ENCODE assay signal across 8 mouse cellular contexts in genomic region chr10:99108431-99108982, GRCm38 (mm10). TPM values are rescaled to one million over a fixed set of nuclear protein-coding genes. Genes with fewer than 3 reads are reported as not detected.
DNase-seq lines count a peak whose midpoint lies in the region; ATAC-seq and TF ChIP-seq lines count a peak whose summit lies in the region.

No protein-coding gene starts in this region.

- peaks cover 9% of the 10 kb centered on the region; the same call in 1 of the 2 replicates for H3K4me1 ChIP-seq in liver, adult 2 months (ENCODE audit: control insufficient read depth, insufficient read depth, low read length)
- H3K4me1 ChIP-seq in brown adipose tissue, adult 24 weeks (ENCODE audit: control insufficient read depth, insufficient read depth, insufficient read length, low read length), result no peaks in the 10 kb centered on the region
- H3K4me1 ChIP-seq in hindbrain, embryonic 16.5 days (ENCODE audit: control insufficient read depth, insufficient read depth, low read depth, low read length), result peaks cover 19% of the 10 kb centered on the region

- H3K79me2 ChIP-seq in liver, adult 2 months (ENCODE audit: control insufficient read depth, insufficient read depth, low read length), result peaks cover 15% of the 10 kb centered on the region; the same call in 1 of the 2 replicates

- H3K27ac ChIP-seq in liver, adult 2 months (replicated peaks; ENCODE audit: insufficient read depth, low read depth, low read length), result peak overlapping the region; percentile 67
- peak overlapping the region; percentile 64 for H3K27ac ChIP-seq in brown adipose tissue, adult 24 weeks (replicated peaks; ENCODE audit: low read depth, low read length)
- no peak overlapping the region for H3K27ac ChIP-seq in hindbrain, embryonic 16.5 days (ENCODE audit: low read depth, low read length)

- H3K9ac ChIP-seq in liver, adult 2 months (ENCODE audit: low read depth, low read length), result peak overlapping the region; percentile 85
- peak overlapping the region; percentile 73 for H3K9ac ChIP-seq in hindbrain, embryonic 16.5 days (ENCODE audit: low read depth, low read length)

- TF ChIP-seq POLR2A in liver, adult 2 months (IDR thresholded peaks at IDR 0.05; ENCODE audit: extremely low read depth, insufficient read depth, low read length), result no peak

- peak overlapping the region; percentile 93 for H3K4me2 ChIP-seq in hindbrain, embryonic 16.5 days (ENCODE audit: low read length)

- no peaks in the 10 kb centered on the region for H3K9me3 ChIP-seq in hindbrain, embryonic 16.5 days (ENCODE audit: control insufficient read depth, low read length)

- no peak for TF ChIP-seq CTCF in liver, adult 2 months (IDR thresholded peaks at IDR 0.05; ENCODE audit: low read depth, low read length)

- no peak for DNase-seq in liver, adult 2 months (ENCODE audit: extremely low read depth, low read depth, low spot score)
- DNase-seq in liver, result no peak
- DNase-seq in naive thymus-derived CD4-positive, alpha-beta T cell, adult 2 months (ENCODE audit: low read depth), result peak; percentile 50
- DNase-seq in adrenal gland, adult 8-10 months, result no peak
- DNase-seq in left cerebral cortex, adult 9 months (ENCODE audit: low spot score in 2 of 2), result no peak

- 36% methylated on average over 12 of the region's 12 CpGs for WGBS in liver, adult 2 months
- 33% methylated on average over 12 of the region's 12 CpGs for WGBS in hindbrain, embryonic 16.5 days

- ATAC-seq in hindbrain, embryonic 16.5 days, result peak; percentile 18
- no peak for ATAC-seq in granulocyte monocyte progenitor cell, adult 5-6 weeks (replicated peaks; ENCODE audit: poor library complexity, severe bottlenecking)

- H3K4me3 ChIP-seq in liver, adult 2 months (ENCODE audit: insufficient read depth, low read depth, low read length), result peak overlapping the region; percentile 86
- peak overlapping the region; percentile 100 for H3K4me3 ChIP-seq in brown adipose tissue, adult 24 weeks (ENCODE audit: insufficient read depth, low read depth, low read length)
- peak overlapping the region; percentile 58 for H3K4me3 ChIP-seq in hindbrain, embryonic 16.5 days (ENCODE audit: low read length)

- H3K27me3 ChIP-seq in liver, adult 2 months (ENCODE audit: control insufficient read depth, insufficient read depth, low read length), result no peaks in the 10 kb centered on the region
- H3K27me3 ChIP-seq in hindbrain, embryonic 16.5 days (replicated peaks; ENCODE audit: control insufficient read depth, insufficient read depth, low read length), result no peaks in the 10 kb centered on the region

- no peaks in the 10 kb centered on the region for H3K36me3 ChIP-seq in liver, adult 2 months (ENCODE audit: control insufficient read depth, insufficient read depth, low read length)
- H3K36me3 ChIP-seq in hindbrain, embryonic 16.5 days (ENCODE audit: control insufficient read depth, insufficient read depth, low read length), result peaks cover 12% of the 10 kb centered on the region

RNA-seq across cellular contexts. Expression of gene Galnt4, which starts 0.5 kb away (rescaled TPM):
- 6.6 and 6.9 TPM in 2 replicates for total RNA-seq in liver, adult 2 months (2014; rRNA removed)
- 1.0 and 1.3 TPM in 2 replicates for polyA plus RNA-seq in liver, adult 2 months (2012; rRNA removed)
- 2.9 TPM in 2 replicates for polyA plus RNA-seq in brown adipose tissue, adult 24 weeks (2012; ENCODE audit: insufficient read depth, insufficient read length, missing spikeins)
- 2.9 and 3.3 TPM in 2 replicates for polyA plus RNA-seq in hindbrain, embryonic 16.5 days (2015; fragmentation: Nextera tagmentation; extraction: Ambion mirVana)
- 1 to 10 TPM; 7.0 to 7.6 (median 7.2) TPM for total RNA-seq in adrenal gland, adult 8-10 months (2022)
- 6.5 and 8.3 TPM in 2 replicates for total RNA-seq in granulocyte monocyte progenitor cell, adult 5-6 weeks (2014; fragmentation: Nextera tagmentation)
- 12.2 and 14.5 TPM in 2 replicates for total RNA-seq in granulocyte monocyte progenitor cell, adult 5-6 weeks (2017)

RNA-seq across cellular contexts. Expression of gene Poc1b, which starts 1.7 kb away (rescaled TPM):
- total RNA-seq in liver, adult 2 months (2014; rRNA removed), result 1.8 and 2.3 TPM in 2 replicates
- polyA plus RNA-seq in liver, adult 2 months (2012; rRNA removed), result 1.7 and 2.0 TPM in 2 replicates
- 3.1 and 4.6 TPM in 2 replicates for polyA plus RNA-seq in brown adipose tissue, adult 24 weeks (2012; ENCODE audit: insufficient read depth, insufficient read length, missing spikeins)
- 9.1 and 13.3 TPM in 2 replicates for polyA plus RNA-seq in hindbrain, embryonic 16.5 days (2015; fragmentation: Nextera tagmentation; extraction: Ambion mirVana)
- total RNA-seq in adrenal gland, adult 8-10 months (2022), result 10 to 100 TPM; 12.4 to 23.8 (median 18.0) TPM
- 42.6 and 55.4 TPM in 2 replicates for total RNA-seq in granulocyte monocyte progenitor cell, adult 5-6 weeks (2014; fragmentation: Nextera tagmentation)
- total RNA-seq in granulocyte monocyte progenitor cell, adult 5-6 weeks (2017), result 13.4 and 14.6 TPM in 2 replicates

RNA-seq across cellular contexts. Expression of gene Phxr2, which starts 17.6 kb away (rescaled TPM):
- total RNA-seq in liver, adult 2 months (2014; rRNA removed), result not detected in 2 replicates
- not detected in 2 replicates for polyA plus RNA-seq in liver, adult 2 months (2012; rRNA removed)
- not detected in 2 replicates for polyA plus RNA-seq in brown adipose tissue, adult 24 weeks (2012; ENCODE audit: insufficient read depth, insufficient read length, missing spikeins)
- polyA plus RNA-seq in hindbrain, embryonic 16.5 days (2015; fragmentation: Nextera tagmentation; extraction: Ambion mirVana), result 0.14 TPM in 1 of 2 replicates, not detected in the other
- not detected for total RNA-seq in adrenal gland, adult 8-10 months (2022)
- total RNA-seq in granulocyte monocyte progenitor cell, adult 5-6 weeks (2014; fragmentation: Nextera tagmentation), result 0.49 TPM in 1 of 2 replicates, not detected in the other
- not detected in 2 replicates for total RNA-seq in granulocyte monocyte progenitor cell, adult 5-6 weeks (2017)
